Mouse (Mus musculus): ENCODE data around the gene Ppa2. TPM values are rescaled to one million over a fixed set of nuclear protein-coding genes. Genes with fewer than 3 reads are reported as not detected.

Gene Ppa2
- total RNA-seq, 1 experiment = 44.1 TPM

DNA sequence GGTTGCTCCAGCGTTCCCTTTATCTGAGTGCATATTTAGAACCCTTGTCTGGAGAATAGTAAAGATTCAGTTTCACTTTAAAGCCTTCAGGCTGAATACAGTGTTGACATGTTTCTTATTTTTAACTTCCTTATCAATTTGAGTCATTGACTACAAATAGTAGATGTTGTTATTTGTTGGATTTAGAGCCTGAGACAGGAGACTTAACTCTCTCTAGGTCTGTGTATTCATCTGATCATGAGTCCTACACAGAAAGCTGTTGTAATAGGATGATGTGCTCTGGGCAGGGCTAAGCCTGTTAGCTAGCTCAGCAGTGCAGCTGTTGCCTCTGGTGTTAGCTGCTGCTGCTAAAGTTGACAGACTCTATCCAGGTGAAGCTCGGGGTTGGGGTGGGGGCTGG lies 25.3 kb downstream of the Ppa2 start:
- Histone ChIP-seq H3K4me3 (ENCODE audit: insufficient read depth in 1 of 2, low read depth in 1 of 2, low read length in 2 of 2, poor library complexity in 1 of 2, severe bottlenecking in 1 of 2) (no peak overlapping the region), H3K4me1 (ENCODE audit: control insufficient read depth in 2 of 2, insufficient read depth in 2 of 2, low read length in 2 of 2, poor library complexity in 1 of 2) (peaks cover 0 to 8% of the 10 kb centered on the region in 2 experiments; a peak in 1 of 4 replicates), H3K36me3 (ENCODE audit: control insufficient read depth, insufficient read depth, low read length, poor library complexity, severe bottlenecking) (peaks cover 10% of the 10 kb centered on the region), H3K9ac (ENCODE audit: insufficient read depth, low read depth, low read length, poor library complexity, severe bottlenecking) (no peak overlapping the region), H3K9me3 (ENCODE audit: control insufficient read depth, insufficient read depth, low read depth, low read length) (no peaks in the 10 kb centered on the region), H3K27ac (ENCODE audit: insufficient read depth, low read depth, low read length, poor library complexity, severe bottlenecking) (no peak overlapping the region)
- in situ Hi-C loops (cut with MboI; ENCODE audit: low sequenced_read_pairs in 2 of 2, unreplicated experiment in 2 of 2) = no loop called here
- no peak for TF ChIP-seq ZC3H11A (IDR thresholded peaks at IDR 0.05; ENCODE audit: borderline replicate concordance, low read depth, low read length)
- TF ChIP-seq MAFK (IDR thresholded peaks at IDR 0.05; ENCODE audit: insufficient read depth, low read depth, low read length) = no peak
- TF ChIP-seq ZNF384 (IDR thresholded peaks at IDR 0.05; ENCODE audit: low read depth, low read length) = no peak
- no peak for TF ChIP-seq HCFC1 (IDR thresholded peaks at IDR 0.05; ENCODE audit: borderline replicate concordance, insufficient read depth, low read length)
- TF ChIP-seq CHD2 (IDR thresholded peaks at IDR 0.05; ENCODE audit: low read depth, low read length) = no peak
- DNase-seq (ENCODE audit: low read depth, low spot score) = no peak

- peaks cover 0 to 10% of the 10 kb centered on the region in 2 experiments; a peak in 1 of 4 replicates for H3K4me1 ChIP-seq (ENCODE audit: control insufficient read depth in 2 of 2, insufficient read depth in 2 of 2, low read length in 2 of 2, poor library complexity in 1 of 2)
- no peak overlapping the region for H3K9ac ChIP-seq (ENCODE audit: insufficient read depth, low read depth, low read length, poor library complexity, severe bottlenecking)
- H3K4me3 ChIP-seq (ENCODE audit: insufficient read depth in 1 of 2, low read depth in 1 of 2, low read length in 2 of 2, poor library complexity in 1 of 2, severe bottlenecking in 1 of 2) = no peak overlapping the region
- TF ChIP-seq ZNF384 (IDR thresholded peaks at IDR 0.05; ENCODE audit: low read depth, low read length) (peak; percentile 86), ZC3H11A (IDR thresholded peaks at IDR 0.05; ENCODE audit: borderline replicate concordance, low read depth, low read length) (peak; percentile 23; the same call in 1 of the 2 replicates), CHD2 (IDR thresholded peaks at IDR 0.05; ENCODE audit: low read depth, low read length) (no peak)
- in situ Hi-C loops (cut with MboI; ENCODE audit: low sequenced_read_pairs in 2 of 2, unreplicated experiment in 2 of 2) = no loop called here
- peak; percentile 22 for DNase-seq (ENCODE audit: low read depth, low spot score)
- no peak overlapping the region for H3K27ac ChIP-seq (ENCODE audit: insufficient read depth, low read depth, low read length, poor library complexity, severe bottlenecking)
- no peaks in the 10 kb centered on the region for H3K9me3 ChIP-seq (ENCODE audit: control insufficient read depth, insufficient read depth, low read depth, low read length)
- H3K36me3 ChIP-seq (ENCODE audit: control insufficient read depth, insufficient read depth, low read length, poor library complexity, severe bottlenecking) = peaks cover 12% of the 10 kb centered on the region
Measured at GRCm38 (mm10) chr3:133336400-133336799, 26.5 kb downstream of the Ppa2 start.

DNA sequence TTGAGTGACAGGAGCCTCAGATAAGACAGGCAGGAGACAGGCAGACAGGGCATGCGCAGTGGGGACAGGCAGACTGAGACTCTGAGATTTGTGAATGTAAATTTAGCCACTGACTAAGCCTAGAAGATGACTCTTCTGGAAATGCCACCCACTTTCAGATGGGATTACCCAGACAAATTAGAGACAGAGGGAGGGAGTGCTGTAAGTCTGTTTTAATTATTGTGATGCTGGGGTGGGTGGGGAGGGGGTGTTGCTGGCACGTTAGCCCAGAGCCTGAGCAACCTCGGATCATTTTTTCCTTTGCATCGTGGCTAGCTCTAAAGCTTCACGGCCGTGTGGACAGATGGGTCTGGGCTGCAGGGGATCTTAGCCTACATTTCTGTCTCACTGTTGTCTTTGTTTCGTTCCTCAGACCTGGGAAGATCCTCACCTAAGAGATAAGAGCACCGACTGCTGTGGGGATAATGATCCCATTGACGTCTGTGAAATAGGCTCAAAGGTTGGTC lies 29.0 kb downstream of the Ppa2 start:
- no peak for TF ChIP-seq MAFK (IDR thresholded peaks at IDR 0.05; ENCODE audit: insufficient read depth, low read depth, low read length)
- no peak for TF ChIP-seq ZNF384 (IDR thresholded peaks at IDR 0.05; ENCODE audit: low read depth, low read length)
- TF ChIP-seq ZC3H11A (IDR thresholded peaks at IDR 0.05; ENCODE audit: borderline replicate concordance, low read depth, low read length) = no peak
- TF ChIP-seq HCFC1 (IDR thresholded peaks at IDR 0.05; ENCODE audit: borderline replicate concordance, insufficient read depth, low read length) = no peak
- no peak for TF ChIP-seq CHD2 (IDR thresholded peaks at IDR 0.05; ENCODE audit: low read depth, low read length)

DNA sequence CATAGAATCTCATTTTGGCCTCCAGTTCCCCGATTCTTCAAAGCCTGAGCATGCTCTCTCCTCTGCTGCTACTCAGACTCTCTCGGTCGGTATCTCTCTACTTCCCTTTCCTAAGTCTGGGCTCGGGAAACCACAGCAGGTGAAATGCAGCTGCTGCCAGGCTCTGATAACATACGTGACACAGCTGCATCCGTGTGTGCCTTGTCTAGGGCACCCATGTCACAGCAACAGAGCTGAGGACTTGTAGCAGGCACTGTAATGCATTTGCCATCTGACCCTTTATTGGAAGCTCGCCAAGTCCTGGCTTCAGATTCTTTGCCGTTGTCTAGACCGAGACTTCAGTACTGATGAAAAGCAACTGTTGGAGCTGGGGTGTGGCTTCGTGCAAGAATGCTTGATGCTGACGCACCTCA lies 29.5 kb downstream of the Ppa2 start:
- H3K36me3 ChIP-seq (ENCODE audit: control insufficient read depth, insufficient read depth, low read length, poor library complexity, severe bottlenecking) = peaks cover 8% of the 10 kb centered on the region
- no peak overlapping the region for H3K4me3 ChIP-seq (ENCODE audit: insufficient read depth in 1 of 2, low read depth in 1 of 2, low read length in 2 of 2, poor library complexity in 1 of 2, severe bottlenecking in 1 of 2)
- H3K9me3 ChIP-seq (ENCODE audit: control insufficient read depth, insufficient read depth, low read depth, low read length) = no peaks in the 10 kb centered on the region
- H3K27ac ChIP-seq (ENCODE audit: insufficient read depth, low read depth, low read length, poor library complexity, severe bottlenecking) = no peak overlapping the region
- in situ Hi-C loops (cut with MboI; ENCODE audit: low sequenced_read_pairs in 2 of 2, unreplicated experiment in 2 of 2) = no loop called here
- peaks cover 0 to 9% of the 10 kb centered on the region in 2 experiments; a peak in 1 of 4 replicates for H3K4me1 ChIP-seq (ENCODE audit: control insufficient read depth in 2 of 2, insufficient read depth in 2 of 2, low read length in 2 of 2, poor library complexity in 1 of 2)
- no peak for TF ChIP-seq HCFC1 (IDR thresholded peaks at IDR 0.05; ENCODE audit: borderline replicate concordance, insufficient read depth, low read length)
- no peak for DNase-seq (ENCODE audit: low read depth, low spot score)
- no peak overlapping the region; the same call in 1 of the 2 replicates for H3K9ac ChIP-seq (ENCODE audit: insufficient read depth, low read depth, low read length, poor library complexity, severe bottlenecking)

More for the DNA sequence above, 29.0 kb downstream of the Ppa2 start:
- peaks cover 0 to 9% of the 10 kb centered on the region in 2 experiments; a peak in 1 of 4 replicates for H3K4me1 ChIP-seq (ENCODE audit: control insufficient read depth in 2 of 2, insufficient read depth in 2 of 2, low read length in 2 of 2, poor library complexity in 1 of 2)
- in situ Hi-C loops (cut with MboI; ENCODE audit: low sequenced_read_pairs in 2 of 2, unreplicated experiment in 2 of 2) = no loop called here
- H3K36me3 ChIP-seq (ENCODE audit: control insufficient read depth, insufficient read depth, low read length, poor library complexity, severe bottlenecking) = peaks cover 9% of the 10 kb centered on the region
- H3K4me3 ChIP-seq (ENCODE audit: insufficient read depth in 1 of 2, low read depth in 1 of 2, low read length in 2 of 2, poor library complexity in 1 of 2, severe bottlenecking in 1 of 2) = no peak overlapping the region
- no peak for DNase-seq (ENCODE audit: low read depth, low spot score)
- no peak overlapping the region for H3K27ac ChIP-seq (ENCODE audit: insufficient read depth, low read depth, low read length, poor library complexity, severe bottlenecking)
- no peak overlapping the region; the same call in 1 of the 2 replicates for H3K9ac ChIP-seq (ENCODE audit: insufficient read depth, low read depth, low read length, poor library complexity, severe bottlenecking)
- no peaks in the 10 kb centered on the region for H3K9me3 ChIP-seq (ENCODE audit: control insufficient read depth, insufficient read depth, low read depth, low read length)

GRCm38 (mm10) chr3:133341106-133341505 lies 31.2 kb downstream of the Ppa2 start:
- Histone ChIP-seq H3K4me3 (ENCODE audit: insufficient read depth in 1 of 2, low read depth in 1 of 2, low read length in 2 of 2, poor library complexity in 1 of 2, severe bottlenecking in 1 of 2) (no peak overlapping the region), H3K9me3 (ENCODE audit: control insufficient read depth, insufficient read depth, low read depth, low read length) (no peaks in the 10 kb centered on the region), H3K9ac (ENCODE audit: insufficient read depth, low read depth, low read length, poor library complexity, severe bottlenecking) (no peak overlapping the region), H3K4me1 (ENCODE audit: control insufficient read depth in 2 of 2, insufficient read depth in 2 of 2, low read length in 2 of 2, poor library complexity in 1 of 2) (peaks cover 0 to 9% of the 10 kb centered on the region in 2 experiments; a peak in 1 of 4 replicates), H3K36me3 (ENCODE audit: control insufficient read depth, insufficient read depth, low read length, poor library complexity, severe bottlenecking) (peaks cover 9% of the 10 kb centered on the region), H3K27ac (ENCODE audit: insufficient read depth, low read depth, low read length, poor library complexity, severe bottlenecking) (no peak overlapping the region)
- in situ Hi-C loops (cut with MboI; ENCODE audit: low sequenced_read_pairs in 2 of 2, unreplicated experiment in 2 of 2) = no loop called here
- DNase-seq (ENCODE audit: low read depth, low spot score) = no peak
- TF ChIP-seq HCFC1 (IDR thresholded peaks at IDR 0.05; ENCODE audit: borderline replicate concordance, insufficient read depth, low read length) = no peak
- no peak for TF ChIP-seq CHD2 (IDR thresholded peaks at IDR 0.05; ENCODE audit: low read depth, low read length)
- no peak for TF ChIP-seq ZNF384 (IDR thresholded peaks at IDR 0.05; ENCODE audit: low read depth, low read length)

All from ES-E14 (cell line).